Mouse (Mus musculus) neutrophil, adult 5-6 weeks (primary cell): Measurements from ENCODE around the gene Dpf3. TPM values are rescaled to one million over a fixed set of nuclear protein-coding genes. Genes with fewer than 3 reads are reported as not detected.

Experiments used
- ATAC-seq: fragments of 151-379, 151-347 bp; 2 replicates; pipeline ENCODE4 v1.8.0; 2017; ENCODE audit warnings: mild to moderate bottlenecking, moderate TSS enrichment; ENCODE audit not compliant: insufficient number of reproducible peaks, poor library complexity, low FRiP score, severe bottlenecking; ENCODE audit errors: extremely low read depth
- total RNA-seq: library from RNA; stranded (forward); fragments of 200-1000 nt; gene quantifications from 2 replicates; pipeline ENCODE4 v1.2.3, GENCODE M21; 2017

Dpf3 gene
- total RNA-seq, 1 experiment from 2014 or later = 0.47 TPM

GRCm38 (mm10) chr12:83427601-83428000, 59.9 kb downstream of the Dpf3 start:
- ATAC-seq = no peak

GRCm38 (mm10) chr12:83426326-83426725, 61.2 kb downstream of the Dpf3 start:
- no peak for ATAC-seq

DNA sequence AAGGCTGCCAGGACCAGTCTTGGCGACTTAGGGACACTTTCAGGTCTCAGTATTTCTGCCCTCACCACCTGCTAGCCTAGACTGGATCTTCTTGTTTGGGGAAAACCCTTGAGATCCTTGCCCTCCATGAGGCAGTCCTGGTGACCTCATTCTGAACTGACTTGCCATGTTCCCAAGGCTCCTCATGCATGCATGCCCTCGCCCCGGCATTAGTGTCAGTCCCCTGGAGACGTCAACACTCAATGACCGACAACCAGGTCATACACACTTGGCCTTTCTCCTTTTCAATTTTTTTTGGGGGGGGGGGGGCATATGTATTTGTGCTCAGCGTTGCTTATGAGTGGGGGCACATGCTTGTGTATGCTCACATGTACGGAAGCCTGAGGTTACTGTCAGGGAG, 61.8 kb downstream of the Dpf3 start:
- no peak for ATAC-seq

- no peak for ATAC-seq
Measured at GRCm38 (mm10) chr12:83424720-83425444, 62.6 kb downstream of the Dpf3 start.

- ATAC-seq = no peak
Measured at GRCm38 (mm10) chr12:83424086-83424719, 63.3 kb downstream of the Dpf3 start.

DNA sequence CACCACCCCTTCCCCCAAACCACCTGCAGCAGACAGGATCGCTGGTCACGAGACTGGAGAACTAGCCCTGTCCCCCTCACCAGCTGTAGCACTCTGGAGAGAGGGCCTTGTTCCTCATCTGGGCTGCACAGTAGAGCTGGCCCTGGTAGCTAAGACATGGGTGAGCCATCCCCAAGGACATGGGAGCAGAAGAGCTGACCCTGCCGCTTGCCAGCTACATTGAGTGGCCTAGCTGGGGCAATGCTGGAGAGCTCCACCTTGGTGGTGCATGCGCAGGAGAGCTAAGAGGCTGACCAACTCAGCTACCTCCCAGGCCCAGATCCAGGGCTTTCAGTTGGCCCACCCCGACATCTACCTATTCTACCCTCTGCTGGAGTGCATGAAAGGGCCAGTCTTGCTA, 67.2 kb downstream of the Dpf3 start:
- no peak for ATAC-seq

GRCm38 (mm10) chr12:83415207-83415606, 72.3 kb downstream of the Dpf3 start:
- no peak for ATAC-seq

DNA sequence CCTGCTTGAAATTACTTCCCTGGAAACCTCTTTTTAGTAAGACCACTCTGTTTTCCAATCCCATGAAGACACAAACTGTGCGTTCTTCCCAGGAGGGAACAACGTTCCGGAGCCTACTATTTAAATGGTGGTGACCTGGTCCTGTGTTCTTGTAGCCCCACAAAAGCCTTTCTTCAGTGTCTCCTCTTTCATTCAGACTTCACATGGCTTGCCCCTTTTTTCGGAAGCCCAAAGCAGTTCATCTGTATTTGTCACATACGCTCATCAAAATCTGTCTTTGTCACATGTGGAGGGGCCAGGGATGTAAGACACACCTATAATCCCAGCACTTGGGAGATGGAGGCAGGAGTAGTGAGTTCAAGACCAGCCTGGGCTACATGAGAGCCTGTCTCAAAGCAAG, 73.8 kb downstream of the Dpf3 start:
- no peak for ATAC-seq

DNA sequence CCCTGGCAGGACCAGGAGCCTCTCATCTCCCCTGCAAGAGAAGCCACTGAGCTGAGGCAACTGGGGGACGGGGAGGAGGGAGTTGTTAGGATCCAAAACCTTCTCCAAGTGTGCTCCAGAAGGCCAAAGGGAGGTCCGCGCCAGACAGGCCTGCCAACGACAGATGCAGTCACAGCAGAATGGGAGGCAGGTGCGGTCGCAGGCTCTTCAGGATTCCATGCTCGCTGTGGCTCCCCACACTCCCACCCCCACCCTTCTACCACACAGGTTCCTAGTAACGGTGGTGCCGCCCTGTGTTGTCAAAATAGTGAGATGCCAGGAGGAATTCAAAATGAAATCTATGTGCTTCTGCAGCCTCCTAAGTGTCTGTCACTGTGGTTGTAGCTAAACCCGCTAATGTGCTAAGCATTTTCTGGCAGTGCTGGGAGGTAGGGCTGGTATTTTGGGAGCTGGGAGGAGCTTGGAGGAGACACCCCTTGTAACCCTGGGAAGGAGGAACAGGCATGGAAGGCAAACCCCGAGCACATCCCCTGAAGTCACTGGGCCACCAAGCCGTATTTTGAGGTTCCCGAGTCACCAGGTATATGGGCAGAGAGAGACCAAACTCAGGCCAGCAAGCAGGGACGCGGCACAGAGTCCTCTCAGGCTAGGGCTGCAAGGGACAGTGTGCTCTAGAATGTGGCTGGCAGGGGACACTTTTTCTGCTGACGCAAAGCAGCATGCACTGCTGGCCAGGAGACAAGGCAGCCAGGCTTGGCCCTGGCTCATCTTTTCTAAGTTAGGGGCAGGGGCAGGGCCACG, 75.6 kb downstream of the Dpf3 start:
- no peak for ATAC-seq

GRCm38 (mm10) chr12:83411032-83411431, 76.5 kb downstream of the Dpf3 start:
- no peak for ATAC-seq

DNA sequence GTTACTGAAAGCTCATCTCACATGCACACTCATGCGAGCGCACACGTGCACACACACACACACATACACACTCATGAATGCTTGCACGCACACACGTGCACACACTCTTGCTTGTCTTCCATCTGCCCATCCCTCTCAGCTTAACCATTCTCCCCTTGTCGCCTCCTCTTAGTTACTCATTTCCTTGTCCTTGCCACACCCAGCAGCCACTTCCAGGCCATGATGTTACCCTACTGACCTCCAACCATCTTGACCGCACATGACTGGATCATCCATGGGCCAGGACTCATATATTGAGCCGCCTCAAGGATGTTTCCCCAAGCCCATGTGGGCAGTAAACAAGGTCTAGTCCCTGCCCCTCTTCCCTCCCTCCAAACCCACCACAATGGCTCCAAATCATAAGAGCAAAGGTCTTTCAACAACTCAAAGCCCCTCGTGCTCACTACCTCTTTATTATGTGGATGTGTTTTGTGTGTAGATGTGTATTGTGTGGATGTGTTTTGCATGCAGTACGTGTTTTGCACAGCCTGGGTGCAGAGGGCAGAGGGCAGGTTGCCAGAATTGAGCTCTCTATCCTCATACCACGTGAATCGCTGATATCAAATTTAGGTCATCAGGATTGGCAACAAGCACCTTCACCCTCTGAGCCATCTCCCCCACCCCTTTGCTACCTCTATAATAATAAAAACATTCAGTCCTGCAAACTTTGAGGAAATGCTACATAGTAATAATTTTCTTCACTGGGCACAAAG, 82.0 kb downstream of the Dpf3 start:
- no peak for ATAC-seq

DNA sequence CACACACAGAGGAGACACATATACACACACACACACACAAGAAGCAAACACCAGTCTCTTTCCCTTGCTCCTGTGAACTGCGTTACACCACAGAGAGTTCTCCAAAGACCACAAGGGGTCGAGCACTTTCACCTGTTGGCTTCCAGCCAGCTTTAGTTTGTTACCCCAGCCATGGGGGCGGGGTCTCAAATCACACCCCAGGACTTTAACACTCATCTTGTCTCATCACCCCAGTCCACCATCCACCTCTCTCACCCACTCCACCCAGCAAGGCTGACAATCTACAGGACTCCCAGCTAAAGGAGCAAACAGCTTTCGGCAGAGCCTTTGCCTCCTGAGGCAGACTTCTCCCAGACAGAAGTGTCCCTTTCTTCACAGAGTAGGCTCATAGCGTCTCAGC, 85.2 kb downstream of the Dpf3 start:
- no peak for ATAC-seq

GRCm38 (mm10) chr12:83392011-83392410, 95.5 kb downstream of the Dpf3 start:
- no peak for ATAC-seq

GRCm38 (mm10) chr12:83387554-83387953, 100.0 kb downstream of the Dpf3 start:
- ATAC-seq = no peak

DNA sequence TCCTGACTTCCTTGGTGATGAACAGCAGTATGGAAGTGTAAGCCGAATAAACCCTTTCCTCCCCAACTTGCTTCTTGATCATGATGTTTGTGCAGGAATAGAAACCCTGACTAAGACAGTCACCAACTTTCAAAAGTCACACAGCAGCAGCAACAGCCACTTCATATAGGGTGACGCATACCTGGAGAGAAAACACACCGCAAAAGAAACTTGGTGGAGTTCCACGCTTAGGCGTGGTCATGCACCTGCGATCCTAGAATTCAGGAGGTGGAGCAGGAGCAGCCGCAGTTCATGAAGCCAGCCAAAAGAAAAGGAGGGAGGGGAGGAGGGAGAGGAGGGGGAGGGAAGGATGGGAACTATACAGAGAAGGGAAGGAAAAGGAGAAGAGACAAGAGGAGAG, 106.4 kb downstream of the Dpf3 start:
- ATAC-seq = no peak

- ATAC-seq = no peak
Measured at GRCm38 (mm10) chr12:83380016-83380415, 107.5 kb downstream of the Dpf3 start.

DNA sequence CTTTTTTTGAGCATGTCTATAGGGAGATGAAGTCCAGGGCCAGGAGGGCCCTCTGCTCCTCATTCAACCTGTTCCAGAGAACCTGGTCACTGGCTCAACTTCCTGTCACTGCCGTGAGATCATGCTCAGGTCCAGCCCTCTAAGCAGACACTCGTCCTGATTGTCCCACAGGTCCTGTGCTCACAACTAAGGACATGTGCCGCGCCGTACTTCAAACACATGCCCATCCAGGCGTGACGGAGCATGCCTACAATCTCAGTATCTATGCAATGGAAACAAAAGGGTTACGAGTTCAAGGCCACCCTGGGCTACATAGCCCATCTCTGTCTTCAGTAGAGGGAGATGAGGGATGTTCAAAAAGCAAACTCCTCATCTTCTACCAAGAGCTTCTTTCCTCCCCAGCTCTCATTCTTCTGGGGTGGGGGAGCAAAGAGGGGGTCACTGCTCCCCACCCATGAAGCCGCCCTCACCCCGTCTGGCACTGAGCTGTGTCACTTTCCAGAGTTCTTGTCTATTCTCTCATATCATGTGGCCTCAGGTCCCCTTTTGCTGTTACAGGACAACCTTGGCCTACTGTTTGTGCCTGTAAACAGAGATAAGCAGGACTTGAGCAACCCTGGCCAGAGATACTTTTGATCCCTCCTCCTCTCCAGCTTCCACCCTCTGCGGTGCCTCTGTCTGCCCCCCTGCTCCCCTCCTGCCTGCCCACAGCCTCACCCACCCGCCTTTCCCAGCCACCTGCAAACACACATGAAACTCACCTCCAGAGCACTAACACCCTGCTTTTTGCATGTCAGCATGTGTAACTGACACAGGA, 112.3 kb downstream of the Dpf3 start:
- no peak for ATAC-seq

DNA sequence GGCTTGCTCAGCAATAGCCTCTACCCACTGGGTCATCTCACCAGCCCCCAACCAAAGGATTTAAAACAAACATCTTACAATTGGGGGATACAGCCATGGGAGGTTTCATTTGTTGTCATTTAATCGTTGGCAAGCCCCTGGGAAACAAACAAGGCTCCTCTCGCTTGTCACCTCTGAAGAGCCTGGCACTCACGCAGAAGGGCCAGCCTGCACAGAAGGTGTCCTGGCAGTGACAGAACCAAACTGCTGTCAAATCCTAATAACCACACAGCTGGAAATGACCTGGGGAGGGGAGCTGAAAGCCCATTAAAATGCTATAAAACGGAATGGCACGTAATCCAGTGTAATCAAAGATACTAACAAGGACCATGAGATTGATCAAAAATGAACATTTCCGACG, 114.4 kb downstream of the Dpf3 start:
- ATAC-seq = no peak

GRCm38 (mm10) chr12:83372290-83372689, 115.2 kb downstream of the Dpf3 start:
- ATAC-seq = no peak
